Mouse (Mus musculus): ENCODE measurements around the gene Col6a3.

Gene Col6a3

GRCm38 (mm10) chr1:90843836-90844235, at the start of gene Col6a3:
Gene Col6a3 (minus strand): TSS chr1:90843971.
- DNase-seq: no peak

GRCm38 (mm10) chr1:90885771-90886460, 42.1 kb upstream of the Col6a3 start:
- DNase-seq: no peak

- DNase-seq: no peak
Measured at GRCm38 (mm10) chr1:90876486-90877270, 32.9 kb upstream of the Col6a3 start.

GRCm38 (mm10) chr1:90875961-90876360, 32.2 kb upstream of the Col6a3 start:
- no peak for DNase-seq

DNA sequence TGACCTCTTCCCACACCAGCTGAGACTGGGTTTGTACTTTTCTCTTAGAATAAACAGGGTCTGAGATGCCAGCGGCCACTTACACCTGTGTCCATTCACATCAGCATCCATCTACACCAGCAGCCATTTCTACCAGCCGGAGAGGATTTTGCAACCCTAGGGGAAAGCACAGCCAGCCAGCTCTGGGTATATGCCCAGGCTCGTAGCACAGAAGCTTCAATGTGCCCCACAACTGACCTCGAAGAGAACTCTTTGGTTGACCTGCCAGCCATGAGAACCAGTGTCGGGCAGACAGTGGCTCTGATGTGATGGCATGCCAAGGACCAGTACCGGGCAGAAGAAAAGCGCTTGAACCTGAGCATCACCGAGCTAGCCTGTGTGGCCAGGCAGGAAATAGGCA, 31.6 kb upstream of the Col6a3 start:
- no peak for DNase-seq

- no peak for DNase-seq
Measured at GRCm38 (mm10) chr1:90870581-90870980, 26.8 kb upstream of the Col6a3 start.

GRCm38 (mm10) chr1:90866734-90867133, 23.0 kb upstream of the Col6a3 start:
- no peak for DNase-seq

DNA sequence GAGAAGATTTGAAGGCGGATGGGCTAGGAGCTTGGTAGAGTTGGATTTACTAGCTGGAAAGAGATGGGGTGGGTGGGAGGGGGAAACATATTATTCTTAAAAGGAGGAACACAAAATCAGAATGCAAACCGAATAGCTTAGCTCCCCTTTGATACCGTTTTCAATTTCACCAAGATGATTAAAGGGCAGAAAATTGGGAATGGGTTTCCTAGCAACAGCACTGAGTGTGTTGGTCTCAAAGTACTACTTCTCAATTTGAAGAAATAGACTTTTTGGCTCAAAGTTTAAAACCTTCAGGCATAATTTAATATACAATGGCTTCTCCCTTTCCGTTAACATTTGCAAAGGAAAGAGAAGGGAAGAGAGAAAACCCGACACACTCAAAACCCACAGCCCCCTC, 12.1 kb upstream of the Col6a3 start:
- no peak for DNase-seq

DNA sequence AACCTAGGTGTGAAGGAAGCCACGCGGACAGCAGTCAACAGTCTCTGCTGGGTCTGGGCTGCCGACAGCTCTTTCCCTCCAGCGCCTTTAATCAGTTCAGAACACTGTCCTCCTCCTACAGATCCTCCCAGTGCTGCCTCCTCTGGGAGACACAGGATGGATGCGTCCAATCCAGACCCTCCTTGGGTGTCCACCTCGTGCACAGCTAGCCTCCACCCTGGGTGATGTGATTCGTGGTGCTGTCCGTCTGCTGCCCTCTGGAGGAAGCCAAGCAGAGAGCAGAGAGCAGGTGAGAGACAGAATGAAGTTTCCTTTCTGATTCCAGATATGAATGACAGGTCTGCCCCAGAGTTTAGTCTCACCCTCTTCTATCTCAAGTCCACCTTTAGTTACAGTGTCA, 6.1 kb upstream of the Col6a3 start:
- peak; percentile 43 for DNase-seq

GRCm38 (mm10) chr1:90845206-90845605, 1.4 kb upstream of the Col6a3 start:
- no peak for DNase-seq

- no peak for DNase-seq
Measured at GRCm38 (mm10) chr1:90842789-90843587, 783 bp downstream of the Col6a3 start.

DNA sequence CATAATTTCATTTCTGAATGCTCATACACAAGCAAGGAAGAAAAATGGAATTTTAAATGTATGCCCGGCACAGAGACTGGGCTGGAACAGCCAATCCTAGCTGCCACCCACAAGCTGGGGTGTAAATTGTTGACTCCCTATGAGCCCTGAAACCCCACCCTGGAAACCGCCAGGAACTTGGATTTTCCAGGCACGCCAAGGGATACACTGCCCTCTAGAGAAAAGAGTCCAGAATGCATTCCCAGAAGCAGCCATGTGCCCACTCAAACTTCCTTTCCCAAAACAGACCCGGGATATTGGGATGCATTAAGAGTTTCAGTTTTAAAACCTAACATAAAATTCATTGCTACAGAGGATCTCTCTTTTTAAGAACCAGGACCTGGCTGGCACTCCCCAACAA, 3.5 kb downstream of the Col6a3 start:
- no peak for DNase-seq

DNA sequence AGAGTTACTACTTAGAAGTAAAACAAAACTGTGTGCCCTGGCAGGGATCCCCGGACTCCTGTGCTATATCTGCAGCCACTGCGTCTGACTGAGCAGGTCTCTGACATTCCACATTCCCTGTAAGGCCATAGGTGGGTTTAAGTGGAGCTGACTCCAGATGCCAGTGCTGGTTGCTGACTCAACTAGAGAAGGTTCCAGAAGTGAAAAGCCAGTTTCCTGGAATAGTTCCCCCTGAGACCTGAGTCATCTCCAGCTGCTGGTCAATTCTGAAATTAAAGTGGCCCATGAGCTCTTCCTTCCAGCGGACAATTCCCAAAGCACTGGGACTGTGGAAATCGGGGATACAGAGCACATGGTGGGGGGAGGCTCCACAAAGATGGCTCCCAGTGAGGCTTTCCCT, 5.1 kb downstream of the Col6a3 start:
- no peak for DNase-seq

DNA sequence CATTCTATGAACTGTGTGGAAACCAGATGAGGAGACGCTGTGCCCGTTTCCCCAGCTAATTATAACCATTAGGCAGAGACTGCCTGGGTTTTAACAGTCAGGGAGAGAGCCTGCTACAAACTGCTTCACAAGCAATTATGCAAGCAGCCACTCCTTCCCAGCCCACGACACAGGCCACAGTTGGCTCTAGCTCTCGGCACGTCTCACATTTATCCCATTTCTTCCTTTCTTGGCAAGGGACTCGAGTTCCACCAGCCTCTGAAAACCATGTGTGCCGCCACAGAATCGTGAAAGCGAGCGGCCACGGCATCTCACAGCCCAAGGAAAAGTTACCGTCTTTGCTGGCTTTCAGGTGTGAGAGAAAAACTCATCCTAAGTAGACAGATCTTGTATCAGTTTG, 5.5 kb downstream of the Col6a3 start:
- no peak for DNase-seq

GRCm38 (mm10) chr1:90836178-90836740, 7.5 kb downstream of the Col6a3 start:
- DNase-seq: no peak

- no peak for DNase-seq
Measured at GRCm38 (mm10) chr1:90834701-90835100, 9.1 kb downstream of the Col6a3 start.

DNA sequence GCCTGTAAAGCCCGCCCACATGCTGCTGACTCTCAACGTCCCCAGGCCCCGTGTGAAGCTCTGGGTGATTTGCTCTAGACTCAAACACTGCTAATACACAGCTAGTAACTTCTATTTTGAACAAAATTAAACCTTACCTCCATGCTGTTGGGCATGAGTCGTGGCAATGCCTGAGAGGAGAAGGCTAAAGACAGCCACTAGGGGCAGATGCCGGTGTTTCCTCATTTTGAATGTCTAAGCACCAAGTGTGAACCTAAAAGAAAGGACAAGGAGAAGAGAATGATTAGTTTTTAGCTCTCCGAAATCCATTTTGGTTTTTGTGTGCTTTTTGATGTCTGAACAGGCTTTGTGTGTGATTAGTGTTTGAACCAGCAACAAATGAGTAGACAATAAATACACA, 13.8 kb downstream of the Col6a3 start:
- DNase-seq: peak; percentile 18

DNA sequence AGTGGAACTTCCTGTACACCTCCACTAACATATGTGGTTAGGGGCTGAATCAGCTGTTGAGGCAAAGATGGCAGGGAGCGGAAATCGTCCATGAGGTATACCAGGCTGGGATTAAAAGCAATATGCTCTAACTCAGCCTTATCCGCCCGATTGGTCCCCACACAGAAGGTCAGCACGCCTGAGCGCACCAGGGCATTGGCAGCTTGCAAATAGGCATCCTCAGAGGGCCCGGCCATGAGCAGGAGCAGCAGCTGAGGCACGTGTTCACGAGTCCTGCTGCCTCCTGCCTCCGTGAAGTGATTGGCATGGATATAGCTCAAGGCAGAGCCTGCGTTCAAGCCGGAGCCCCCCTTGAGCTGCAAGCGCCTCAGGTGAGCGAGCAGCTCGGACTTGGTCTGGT, 30.5 kb downstream of the Col6a3 start:
- no peak for DNase-seq

DNA sequence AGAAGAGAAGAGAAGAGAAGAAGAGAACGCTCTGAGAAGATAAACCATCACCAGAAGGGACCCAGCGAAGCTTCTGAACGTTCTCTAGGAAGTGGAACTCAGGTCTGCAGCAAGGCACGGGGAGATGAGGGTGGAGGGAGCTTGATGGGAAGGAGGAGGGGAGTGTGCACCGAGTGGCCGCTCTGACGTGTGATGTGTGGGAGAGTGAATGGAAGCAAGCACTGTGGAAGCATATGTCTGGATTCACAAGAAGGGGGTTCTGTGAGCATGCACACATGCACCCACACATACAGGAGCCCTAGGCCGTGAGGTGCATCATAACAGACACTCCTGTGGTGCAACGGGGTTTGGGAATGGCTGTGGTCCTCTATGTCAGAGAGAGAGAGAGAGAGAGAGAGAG, 34.8 kb downstream of the Col6a3 start:
- DNase-seq: no peak

- no peak for DNase-seq
Measured at GRCm38 (mm10) chr1:90803104-90803503, 40.7 kb downstream of the Col6a3 start.

DNA sequence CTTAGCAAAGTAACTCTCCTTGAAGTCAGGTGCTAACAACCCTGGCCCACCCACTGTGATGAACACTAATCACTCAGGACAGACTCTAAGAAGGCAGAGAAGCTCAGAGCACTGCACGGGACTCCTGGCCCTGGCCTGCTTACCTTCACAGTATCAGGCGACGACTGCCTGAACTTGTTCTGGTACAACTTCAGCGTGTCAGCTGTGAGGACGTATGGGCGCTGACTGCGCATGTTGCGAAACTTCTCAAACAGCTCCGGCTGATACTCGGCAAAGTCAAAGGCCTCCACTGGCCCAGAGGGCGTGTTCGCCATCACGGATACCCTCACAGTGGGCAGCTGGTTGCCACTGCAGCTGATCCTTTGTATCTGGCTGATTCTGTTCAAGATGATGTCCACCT, 42.7 kb downstream of the Col6a3 start:
- no peak for DNase-seq

DNA sequence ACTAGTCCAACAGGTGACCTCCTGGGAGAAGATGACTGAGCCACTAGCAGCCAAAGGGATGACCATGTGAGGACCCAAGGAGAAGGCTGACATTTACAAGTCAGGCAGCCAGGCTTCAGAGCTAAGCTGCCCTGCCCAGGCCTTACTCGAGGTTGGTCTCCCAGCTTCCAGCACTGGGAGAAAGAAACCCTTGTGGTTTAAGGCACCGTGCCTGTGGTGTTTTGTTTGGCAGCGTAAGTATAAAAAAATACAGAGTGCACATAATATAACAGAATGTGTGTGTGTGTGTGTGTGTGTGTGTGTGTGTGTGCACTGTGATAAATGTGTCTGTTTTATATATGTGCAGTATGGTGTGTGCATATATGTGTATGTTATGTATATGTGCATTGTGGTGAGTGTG, 43.3 kb downstream of the Col6a3 start:
- DNase-seq: no peak

GRCm38 (mm10) chr1:90797276-90797891, 46.4 kb downstream of the Col6a3 start:
- no peak for DNase-seq
